Mouse (Mus musculus) heart, postnatal 10 days (tissue): ENCODE data around the gene Dusp7. TPM values are rescaled to one million over a fixed set of nuclear protein-coding genes. Genes with fewer than 3 reads are reported as not detected.
A peak's percentile ranks its signal among the peaks of the same experiment; 100 is the strongest.

Source experiments
- DNase-seq, 2 experiments: peaks; one replicate each; pipeline ENCODE4 v3.0.0; 2021
- intact Hi-C: fragments of 180-260 bp; cut with DNase I; formaldehyde crosslinking; loops from one replicate; pipeline ENCODE4 v1.15.1; 2025
- total RNA-seq, 2 experiments: library from RNA; stranded (reverse); gene quantifications; 2 replicates each; pipeline ENCODE4 v1.2.3; 2021

The Dusp7 gene
- total RNA-seq, 2 experiments from 2014 or later = 47.0 to 47.1 TPM

GRCm38 (mm10) chr9:106353779-106354178, 14.7 kb upstream of the Dusp7 start:
- DNase-seq = no peak
- intact Hi-C loops = no loop called here

- intact Hi-C loops = no loop called here
- no peak for DNase-seq
These were observed 13.6 kb upstream of the Dusp7 start for GRCm38 (mm10) chr9:106354810-106355209.

GRCm38 (mm10) chr9:106355217-106355974, 13.0 kb upstream of the Dusp7 start:
- intact Hi-C loops = no loop called here

GRCm38 (mm10) chr9:106355975-106356286, 12.5 kb upstream of the Dusp7 start:
- intact Hi-C loops = no loop called here
- no peak for DNase-seq

More at GRCm38 (mm10) chr9:106355217-106355974, 13.0 kb upstream of the Dusp7 start:
- DNase-seq = no peak

- no peak for DNase-seq
- intact Hi-C loops = no loop called here
These were observed 12.0 kb upstream of the Dusp7 start for GRCm38 (mm10) chr9:106356323-106356844.

- no peak for DNase-seq
- intact Hi-C loops = no loop called here
These were observed 11.3 kb upstream of the Dusp7 start for GRCm38 (mm10) chr9:106357167-106357566.

- DNase-seq = no peak
- intact Hi-C loops = no loop called here
These were observed 9.1 kb upstream of the Dusp7 start for GRCm38 (mm10) chr9:106359297-106359696.

- no peak for DNase-seq
- intact Hi-C loops = no loop called here
These were observed 7.3 kb upstream of the Dusp7 start for GRCm38 (mm10) chr9:106361140-106361539.

- intact Hi-C loops = no loop called here
- no peak for DNase-seq
These were observed 3.1 kb upstream of the Dusp7 start for GRCm38 (mm10) chr9:106365333-106365732.

- intact Hi-C loops = loop anchor here (2.0 kb wide), 1 partner anchor 59 kb away; no protein-coding TSS in a partner anchor
- no peak for DNase-seq
These were observed 2.2 kb upstream of the Dusp7 start for GRCm38 (mm10) chr9:106366188-106366587.

GRCm38 (mm10) chr9:106367001-106367400, 1.4 kb upstream of the Dusp7 start:
- intact Hi-C loops = loop anchor here (1.0 to 2.0 kb wide), 2 partner anchors 50 to 60 kb away; no protein-coding TSS in a partner anchor
- DNase-seq = no peak

GRCm38 (mm10) chr9:106367592-106368111, 780 bp upstream of the Dusp7 start:
- peak; percentile 99 for DNase-seq
- intact Hi-C loops = loop anchor here (1.0 to 2.0 kb wide), 3 partner anchors 39 to 61 kb away; no protein-coding TSS in a partner anchor

- intact Hi-C loops = loop anchor here (2.0 kb wide), 1 partner anchor 38 kb away; no protein-coding TSS in a partner anchor
These were observed 534 bp downstream of the Dusp7 start for GRCm38 (mm10) chr9:106368831-106369501.

GRCm38 (mm10) chr9:106369801-106370485, 1.5 kb downstream of the Dusp7 start:
- peak; percentile 80 to 82 for DNase-seq
- intact Hi-C loops = loop anchor here (1.0 to 2.0 kb wide), 3 partner anchors 15 to 48 kb away; no protein-coding TSS in a partner anchor

More at GRCm38 (mm10) chr9:106368831-106369501, 534 bp downstream of the Dusp7 start:
- peak; percentile 70 to 76 for DNase-seq

- DNase-seq = no peak
- intact Hi-C loops = loop anchor here (1.0 to 2.0 kb wide), 2 partner anchors 14 to 47 kb away; no protein-coding TSS in a partner anchor
These were observed 2.4 kb downstream of the Dusp7 start for GRCm38 (mm10) chr9:106370620-106371383.

- intact Hi-C loops = loop anchor here (2.0 kb wide), 1 partner anchor 13 kb away; no protein-coding TSS in a partner anchor
- no peak for DNase-seq
These were observed 2.9 kb downstream of the Dusp7 start for GRCm38 (mm10) chr9:106371384-106371671.

- peak; percentile 90 for DNase-seq
- intact Hi-C loops = loop anchor here (2.0 kb wide), 1 partner anchor 13 kb away; no protein-coding TSS in a partner anchor
These were observed 3.3 kb downstream of the Dusp7 start for GRCm38 (mm10) chr9:106371776-106372175.

GRCm38 (mm10) chr9:106372431-106373412, 4.3 kb downstream of the Dusp7 start:
- intact Hi-C loops = no loop called here
- DNase-seq = no peak

- DNase-seq = no peak
- intact Hi-C loops = no loop called here
These were observed 5.5 kb downstream of the Dusp7 start for GRCm38 (mm10) chr9:106373973-106374372.
